Mouse (Mus musculus) cerebellum, adult 2 months (tissue): Measurements from ENCODE around the gene Map1s. TPM values are rescaled to one million over a fixed set of nuclear protein-coding genes. Genes with fewer than 3 reads are reported as not detected.

Experiments
- DNase-seq, 2 experiments: peaks; one replicate each; pipeline ENCODE4 v3.0.0; 2021
- H3K27ac ChIP-seq: fragments of 200-500 bp; 2 replicates; pipeline ENCODE4 v1.5.1; 2012; ENCODE audit warnings: low read length, control low read depth, inconsistent platforms; ENCODE audit not compliant: insufficient read depth
- H3K27me3 ChIP-seq: fragments of 200-500 bp; 2 replicates; pipeline ENCODE4 v1.6.1; 2012; ENCODE audit warnings: inconsistent platforms, mild to moderate bottlenecking, low read length, moderate library complexity; ENCODE audit not compliant: control insufficient read depth, insufficient read depth
- H3K4me1 ChIP-seq: fragments of 200-500 bp; 2 replicates; pipeline ENCODE4 v1.6.1; 2011; ENCODE audit warnings: low read length; ENCODE audit not compliant: control insufficient read depth, insufficient read depth
- H3K4me3 ChIP-seq: fragments of 200-500 bp; replicated peaks from 2 replicates; pipeline ENCODE3; 2011; ENCODE audit warnings: mild to moderate bottlenecking, low read depth, low read length, control low read depth; ENCODE audit not compliant: insufficient read depth
- CTCF ChIP-seq: fragments of 200-500 bp; IDR thresholded peaks from 2 replicates; pipeline ENCODE4 v1.5.1; 2011; ENCODE audit warnings: low read depth, mild to moderate bottlenecking, control low read depth, low read length, moderate library complexity, borderline replicate concordance; ENCODE audit not compliant: insufficient read depth
- POLR2A ChIP-seq: fragments of 200-500 bp; IDR thresholded peaks from 2 replicates; pipeline ENCODE4 v1.6.1; 2011; ENCODE audit warnings: low read length, control low read depth, borderline replicate concordance; ENCODE audit not compliant: insufficient read depth
- WGBS: fragments of 180-500 bp; shearing (Covaris S2); methylation state at CpG from one replicate; pipeline ENCODE4 v1.1.7; 2018; 5-methylcytosine and 5-hydroxymethylcytosine counted together
- polyA plus RNA-seq: library from polyadenylated mRNA; depleted of rRNA; stranded (reverse); fragments of >200 nt; gene quantifications from 2 replicates; pipeline ENCODE4 v1.2.3, GENCODE M21; 2012

The Map1s gene
- polyA plus RNA-seq, 1 experiment = 53.4 TPM

DNA sequence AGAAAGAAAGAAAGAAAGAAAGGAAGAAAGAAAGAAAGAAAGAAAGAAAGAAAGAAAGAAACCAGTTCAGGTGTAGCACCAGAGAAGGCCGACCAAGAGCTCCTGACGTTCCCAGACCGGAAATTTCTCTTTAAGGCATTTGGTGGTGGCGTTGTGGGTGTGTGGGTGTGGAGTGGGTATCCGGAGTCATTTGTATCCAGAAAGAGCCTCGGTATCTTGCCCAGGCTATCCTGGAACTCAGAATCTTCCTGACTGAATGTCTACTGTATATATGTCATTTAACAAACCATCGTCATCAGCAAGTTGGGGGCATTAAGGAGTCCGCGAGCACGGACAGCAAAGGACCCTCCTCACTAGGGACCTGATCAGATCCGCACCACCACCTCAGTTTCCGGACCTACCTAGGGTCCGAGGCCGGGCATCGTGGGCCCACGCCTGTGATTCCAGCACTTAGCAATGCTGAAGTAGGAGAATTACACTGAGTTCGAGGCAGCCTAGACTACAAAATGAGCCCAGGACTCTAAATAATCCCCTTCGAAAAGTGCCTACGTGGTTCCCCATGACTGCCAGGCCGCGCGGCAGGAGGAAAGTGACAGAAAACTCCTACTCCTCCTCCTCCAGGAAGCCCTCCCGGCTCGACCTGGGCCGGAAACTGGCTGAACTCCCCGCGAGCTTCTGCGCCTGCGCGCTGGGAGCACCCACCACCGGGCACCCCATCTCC, 32.9 kb upstream of the Map1s start:
- Histone ChIP-seq H3K27me3 (no peaks in the 10 kb centered on the region), H3K4me1 (peaks cover 6% of the 10 kb centered on the region; the same call in 1 of the 2 replicates), H3K27ac (peak overlapping the region; percentile 89; the same call in 1 of the 2 replicates), H3K4me3 (peak overlapping the region; percentile 71)
- TF ChIP-seq POLR2A = no peak
- no peak for TF ChIP-seq CTCF
- no peak for DNase-seq
- 3% methylated on average over 31 of the region's 31 CpGs for WGBS

DNA sequence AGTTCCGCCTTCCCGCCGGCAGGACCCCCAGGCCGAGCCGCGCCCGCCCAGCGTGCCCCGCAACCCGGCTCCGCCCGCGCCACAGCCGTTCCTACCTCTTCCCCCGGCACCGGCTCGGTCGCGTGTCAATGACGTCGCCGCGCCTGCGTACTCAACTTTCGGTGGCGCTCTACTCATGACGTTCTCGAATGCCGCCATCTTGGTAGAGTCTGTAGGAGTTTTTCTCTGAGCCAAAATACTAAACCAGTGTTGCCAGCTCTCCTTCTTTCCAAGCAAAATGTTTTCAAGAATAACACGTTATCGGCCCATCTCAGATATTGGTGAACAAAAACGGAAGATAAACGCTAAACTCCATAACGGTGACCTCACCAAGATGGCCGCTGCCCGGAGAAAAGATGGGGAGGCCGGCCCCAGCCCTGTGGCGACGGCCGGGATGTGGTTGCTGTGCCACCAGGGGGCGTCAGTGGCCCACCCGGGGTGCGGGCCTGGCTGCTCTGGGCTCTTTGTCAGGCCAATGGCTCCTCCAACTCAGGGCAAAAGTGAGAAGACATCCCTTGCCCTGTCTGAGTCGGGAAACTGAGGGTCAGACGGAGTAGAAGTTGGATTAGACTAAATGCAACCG, 32.3 kb upstream of the Map1s start, which contains the start of gene Ccdc124:
Gene Ccdc124, minus strand, starts transcription at position 572 of the 622 bp plus-strand sequence.
- peak; percentile 79 for TF ChIP-seq POLR2A
- peak; percentile 92 for TF ChIP-seq CTCF
- H3K27ac ChIP-seq = peak within 1 kb of the TSS; percentile 89
- H3K4me3 ChIP-seq = peak within 1 kb of the TSS; percentile 71
- peak; percentile 95 to 96 for DNase-seq
- WGBS = 1% methylated on average over 46 of the region's 46 CpGs
- H3K27me3 ChIP-seq = no peaks in the 10 kb centered on the region
- H3K4me1 ChIP-seq = peaks cover 6% of the 10 kb centered on the region; the same call in 1 of the 2 replicates

GRCm38 (mm10) chr8:70874441-70874840, 31.3 kb upstream of the Map1s start:
- TF ChIP-seq CTCF = no peak
- no peak for TF ChIP-seq POLR2A
- Histone ChIP-seq H3K27ac (no peak overlapping the region), H3K4me1 (peaks cover 11% of the 10 kb centered on the region), H3K4me3 (no peak overlapping the region), H3K27me3 (no peaks in the 10 kb centered on the region)
- peak in 1 of 2 experiments; percentile 20 for DNase-seq
- 90% methylated on average over 13 of the region's 13 CpGs for WGBS

GRCm38 (mm10) chr8:70876382-70876781, 29.4 kb upstream of the Map1s start:
- Histone ChIP-seq H3K27ac (no peak overlapping the region), H3K4me1 (peaks cover 23% of the 10 kb centered on the region), H3K4me3 (no peak overlapping the region), H3K27me3 (no peaks in the 10 kb centered on the region)
- no peak for TF ChIP-seq CTCF
- no peak for TF ChIP-seq POLR2A
- no peak for DNase-seq
- 65% methylated on average over 4 of the region's 4 CpGs for WGBS

DNA sequence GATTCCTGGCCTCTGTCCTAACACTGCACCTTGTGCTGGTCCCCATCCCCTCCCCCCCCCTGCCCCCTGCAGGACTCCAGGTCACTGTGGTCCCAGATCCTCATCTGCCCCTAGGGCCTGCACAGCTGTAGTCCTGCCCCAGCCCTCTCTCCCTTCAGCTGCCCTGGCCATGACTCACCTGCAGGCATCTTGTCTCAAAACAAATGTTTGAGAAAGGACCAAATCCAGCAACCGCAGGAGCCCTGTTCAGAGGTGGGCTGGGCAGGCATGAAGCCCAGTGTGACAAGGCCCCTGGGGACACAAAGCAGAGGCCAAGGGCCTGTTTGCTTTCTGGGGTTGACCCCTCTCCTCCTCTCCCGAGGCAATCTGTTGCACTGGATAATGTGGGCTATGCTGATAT, 27.6 kb upstream of the Map1s start:
- no peak overlapping the region for H3K27ac ChIP-seq
- no peak for TF ChIP-seq CTCF
- TF ChIP-seq POLR2A = no peak
- peaks cover 28% of the 10 kb centered on the region for H3K4me1 ChIP-seq
- WGBS = 36% methylated on average over 2 of the region's 2 CpGs
- H3K27me3 ChIP-seq = no peaks in the 10 kb centered on the region
- no peak for DNase-seq
- H3K4me3 ChIP-seq = no peak overlapping the region

GRCm38 (mm10) chr8:70879500-70879899, 26.2 kb upstream of the Map1s start:
- H3K4me1 ChIP-seq = peaks cover 33% of the 10 kb centered on the region
- TF ChIP-seq CTCF = no peak
- TF ChIP-seq POLR2A = no peak
- no peak overlapping the region for H3K4me3 ChIP-seq
- WGBS = 14% methylated on average over 4 of the region's 4 CpGs
- peak overlapping the region; percentile 62 for H3K27ac ChIP-seq
- DNase-seq = peak; percentile 65 to 73
- no peaks in the 10 kb centered on the region for H3K27me3 ChIP-seq

- WGBS = 2% methylated on average over 4 of the region's 4 CpGs
- peak; percentile 94 to 95 for DNase-seq
- peak overlapping the region; percentile 62 for H3K27ac ChIP-seq
- H3K4me3 ChIP-seq = peak overlapping the region; percentile 4
- no peak for TF ChIP-seq POLR2A
- TF ChIP-seq CTCF = no peak; the same call in 1 of the 2 replicates
- peaks cover 38% of the 10 kb centered on the region for H3K4me1 ChIP-seq
- H3K27me3 ChIP-seq = no peaks in the 10 kb centered on the region
Measured at GRCm38 (mm10) chr8:70880126-70880525, 25.6 kb upstream of the Map1s start.
